Mouse (Mus musculus): ENCODE results near the gene Cfap54. TPM values are rescaled to one million over a fixed set of nuclear protein-coding genes. Genes with fewer than 3 reads are reported as not detected.

The Cfap54 gene
- polyA plus RNA-seq, 1 experiment from 2014 or later = 3.0 TPM

- no peaks in the 10 kb centered on the region for H3K36me3 ChIP-seq
- H3K4me2 ChIP-seq (replicated peaks) = no peak overlapping the region
- no peak overlapping the region for H3K27ac ChIP-seq
- H3K27me3 ChIP-seq = no peaks in the 10 kb centered on the region
- H3K4me3 ChIP-seq (replicated peaks) = no peak overlapping the region
- no peaks in the 10 kb centered on the region for H3K9me3 ChIP-seq
- H3K4me1 ChIP-seq (replicated peaks) = no peaks in the 10 kb centered on the region
- no peak overlapping the region for H3K9ac ChIP-seq (replicated peaks)
- no peak for ATAC-seq
Observed at GRCm38 (mm10) chr10:92992526-92992925, 88.9 kb downstream of the Cfap54 start.

- no peaks in the 10 kb centered on the region for H3K4me1 ChIP-seq (replicated peaks)
- H3K27ac ChIP-seq = no peak overlapping the region
- H3K4me3 ChIP-seq (replicated peaks) = no peak overlapping the region
- 85% methylated on average over 2 of the region's 2 CpGs for WGBS
- no peaks in the 10 kb centered on the region for H3K9me3 ChIP-seq
- ATAC-seq = no peak
- no peak overlapping the region for H3K4me2 ChIP-seq (replicated peaks)
- no peaks in the 10 kb centered on the region for H3K36me3 ChIP-seq
- H3K27me3 ChIP-seq = no peaks in the 10 kb centered on the region
- H3K9ac ChIP-seq (replicated peaks) = no peak overlapping the region
Observed at GRCm38 (mm10) chr10:92990576-92990975, 90.8 kb downstream of the Cfap54 start.

GRCm38 (mm10) chr10:92965134-92965533 is 116.3 kb downstream of the Cfap54 start:
- Histone ChIP-seq H3K4me1 (replicated peaks) (no peaks in the 10 kb centered on the region), H3K27ac (no peak overlapping the region), H3K4me2 (replicated peaks) (no peak overlapping the region), H3K4me3 (replicated peaks) (no peak overlapping the region), H3K9ac (replicated peaks) (no peak overlapping the region), H3K9me3 (no peaks in the 10 kb centered on the region), H3K36me3 (no peaks in the 10 kb centered on the region), H3K27me3 (no peaks in the 10 kb centered on the region)
- 81% methylated on average over 3 of the region's 3 CpGs for WGBS
- no peak for ATAC-seq

- no peak for ATAC-seq
- Histone ChIP-seq H3K27me3 (no peaks in the 10 kb centered on the region), H3K4me1 (replicated peaks) (no peaks in the 10 kb centered on the region), H3K27ac (no peak overlapping the region), H3K4me2 (replicated peaks) (no peak overlapping the region), H3K4me3 (replicated peaks) (no peak overlapping the region), H3K9ac (replicated peaks) (no peak overlapping the region), H3K36me3 (0 out of 2 replicates have a peak, but pooled peaks cover 4% of the 10 kb centered on the region), H3K9me3 (no peaks in the 10 kb centered on the region; the same call in none of the 2 replicates)
- 79% methylated on average over 1 of the region's 1 CpGs for WGBS
Observed at GRCm38 (mm10) chr10:92950044-92950443, 131.4 kb downstream of the Cfap54 start.

- no peak overlapping the region for H3K27ac ChIP-seq
- H3K4me1 ChIP-seq (replicated peaks) = no peaks in the 10 kb centered on the region
- H3K9ac ChIP-seq (replicated peaks) = no peak overlapping the region
- H3K36me3 ChIP-seq = no peaks in the 10 kb centered on the region
- 79% methylated on average over 7 of the region's 7 CpGs for WGBS
- no peak overlapping the region for H3K4me2 ChIP-seq (replicated peaks)
- H3K27me3 ChIP-seq = no peaks in the 10 kb centered on the region
- H3K9me3 ChIP-seq = no peaks in the 10 kb centered on the region
- ATAC-seq = no peak
- no peak overlapping the region for H3K4me3 ChIP-seq (replicated peaks)
Observed at GRCm38 (mm10) chr10:92942848-92943645, 138.4 kb downstream of the Cfap54 start.

GRCm38 (mm10) chr10:92941616-92942015 is 139.8 kb downstream of the Cfap54 start:
- 85% methylated on average over 1 of the region's 1 CpGs for WGBS
- no peak for ATAC-seq
- H3K27me3 ChIP-seq = no peaks in the 10 kb centered on the region
- no peak overlapping the region for H3K27ac ChIP-seq
- no peak overlapping the region for H3K4me2 ChIP-seq (replicated peaks)
- no peaks in the 10 kb centered on the region for H3K4me1 ChIP-seq (replicated peaks)
- H3K36me3 ChIP-seq = no peaks in the 10 kb centered on the region
- H3K9ac ChIP-seq (replicated peaks) = no peak overlapping the region
- H3K4me3 ChIP-seq (replicated peaks) = no peak overlapping the region
- H3K9me3 ChIP-seq = no peaks in the 10 kb centered on the region

GRCm38 (mm10) chr10:92937741-92938285 is 143.6 kb downstream of the Cfap54 start:
- WGBS = 76% methylated on average over 10 of the region's 10 CpGs

GRCm38 (mm10) chr10:92937091-92937490 is 144.3 kb downstream of the Cfap54 start:
- H3K27ac ChIP-seq = no peak overlapping the region
- H3K36me3 ChIP-seq = no peaks in the 10 kb centered on the region
- H3K4me1 ChIP-seq (replicated peaks) = 0 out of 2 replicates have a peak, but pooled peaks cover 3% of the 10 kb centered on the region
- no peak overlapping the region for H3K4me3 ChIP-seq (replicated peaks)
- H3K4me2 ChIP-seq (replicated peaks) = no peak overlapping the region
- 88% methylated on average over 7 of the region's 7 CpGs for WGBS
- ATAC-seq = no peak
- H3K9me3 ChIP-seq = no peaks in the 10 kb centered on the region
- H3K27me3 ChIP-seq = no peaks in the 10 kb centered on the region
- no peak overlapping the region for H3K9ac ChIP-seq (replicated peaks)

More at GRCm38 (mm10) chr10:92937741-92938285, 143.6 kb downstream of the Cfap54 start:
- H3K4me3 ChIP-seq (replicated peaks) = no peak overlapping the region
- ATAC-seq = no peak
- no peaks in the 10 kb centered on the region for H3K27me3 ChIP-seq
- no peak overlapping the region for H3K27ac ChIP-seq
- H3K9me3 ChIP-seq = no peaks in the 10 kb centered on the region
- no peaks in the 10 kb centered on the region for H3K36me3 ChIP-seq
- no peak overlapping the region for H3K4me2 ChIP-seq (replicated peaks)
- H3K9ac ChIP-seq (replicated peaks) = no peak overlapping the region
- H3K4me1 ChIP-seq (replicated peaks) = 0 out of 2 replicates have a peak, but pooled peaks cover 3% of the 10 kb centered on the region

- no peaks in the 10 kb centered on the region for H3K27me3 ChIP-seq
- 0 out of 2 replicates have a peak, but pooled peaks cover 3% of the 10 kb centered on the region for H3K4me1 ChIP-seq (replicated peaks)
- no peak overlapping the region for H3K4me2 ChIP-seq (replicated peaks)
- ATAC-seq = no peak
- H3K36me3 ChIP-seq = no peaks in the 10 kb centered on the region
- no peaks in the 10 kb centered on the region for H3K9me3 ChIP-seq
- H3K4me3 ChIP-seq (replicated peaks) = no peak overlapping the region
- 49% methylated on average over 5 of the region's 5 CpGs for WGBS
- H3K9ac ChIP-seq (replicated peaks) = no peak overlapping the region
- H3K27ac ChIP-seq = no peak overlapping the region
Observed at GRCm38 (mm10) chr10:92934506-92934905, 146.9 kb downstream of the Cfap54 start.

GRCm38 (mm10) chr10:92933616-92934015 is 147.8 kb downstream of the Cfap54 start:
- 94% methylated on average over 6 of the region's 6 CpGs for WGBS
- H3K4me3 ChIP-seq (replicated peaks) = no peak overlapping the region
- H3K9me3 ChIP-seq = no peaks in the 10 kb centered on the region
- no peaks in the 10 kb centered on the region for H3K27me3 ChIP-seq
- ATAC-seq = no peak
- H3K4me2 ChIP-seq (replicated peaks) = no peak overlapping the region
- H3K36me3 ChIP-seq = no peaks in the 10 kb centered on the region
- no peak overlapping the region for H3K27ac ChIP-seq
- H3K9ac ChIP-seq (replicated peaks) = no peak overlapping the region
- 0 out of 2 replicates have a peak, but pooled peaks cover 3% of the 10 kb centered on the region for H3K4me1 ChIP-seq (replicated peaks)

- Histone ChIP-seq H3K27ac (no peak overlapping the region), H3K9ac (replicated peaks) (no peak overlapping the region), H3K4me3 (replicated peaks) (no peak overlapping the region), H3K36me3 (no peaks in the 10 kb centered on the region), H3K27me3 (no peaks in the 10 kb centered on the region), H3K4me2 (replicated peaks) (no peak overlapping the region), H3K9me3 (no peaks in the 10 kb centered on the region), H3K4me1 (replicated peaks) (0 out of 2 replicates have a peak, but pooled peaks cover 3% of the 10 kb centered on the region)
- no peak for ATAC-seq
- 93% methylated on average over 12 of the region's 12 CpGs for WGBS
Observed at GRCm38 (mm10) chr10:92932464-92932863, 149.0 kb downstream of the Cfap54 start.

- no peaks in the 10 kb centered on the region for H3K9me3 ChIP-seq
- H3K9ac ChIP-seq (replicated peaks) = no peak overlapping the region
- H3K27me3 ChIP-seq = no peaks in the 10 kb centered on the region
- no peaks in the 10 kb centered on the region for H3K36me3 ChIP-seq
- H3K27ac ChIP-seq = no peak overlapping the region
- 82% methylated on average over 1 of the region's 1 CpGs for WGBS
- H3K4me1 ChIP-seq (replicated peaks) = 0 out of 2 replicates have a peak, but pooled peaks cover 3% of the 10 kb centered on the region
- H3K4me3 ChIP-seq (replicated peaks) = no peak overlapping the region
- H3K4me2 ChIP-seq (replicated peaks) = no peak overlapping the region
- no peak for ATAC-seq
Observed at GRCm38 (mm10) chr10:92930036-92930435, 151.4 kb downstream of the Cfap54 start.

All from midbrain, embryonic 13.5 days (tissue).